Mouse (Mus musculus) forebrain, embryonic 12.5 days (tissue): ENCODE results near the gene Zfp955b. TPM values are rescaled to one million over a fixed set of nuclear protein-coding genes. Genes with fewer than 3 reads are reported as not detected.
A peak's percentile ranks its signal among the peaks of the same experiment; 100 is the strongest.
"Not testable (repeated sequence)": the region's sequence is repeated elsewhere in the genome, so short reads cannot be mapped to it uniquely, and the experiment has no call there.

Experiments
- ATAC-seq: fragments of 200-750 bp; cut with Nextera tagmentation; 2 replicates; pipeline ENCODE4 v1.8.0; 2017; ENCODE audit warnings: moderate TSS enrichment; ENCODE audit not compliant: low FRiP score
- H3K27ac ChIP-seq: fragments of 300-500 bp; sonication (generic); 2 replicates; pipeline ENCODE4 v1.5.1; 2016; ENCODE audit warnings: mild to moderate bottlenecking
- H3K27me3 ChIP-seq: fragments of 300-500 bp; sonication (generic); 2 replicates; pipeline ENCODE4 v1.6.1; 2016; ENCODE audit warnings: mild to moderate bottlenecking
- H3K36me3 ChIP-seq: fragments of 300-500 bp; sonication (generic); replicated peaks from 2 replicates; pipeline ENCODE4 v1.6.1; 2016; ENCODE audit warnings: mild to moderate bottlenecking
- H3K4me1 ChIP-seq: fragments of 300-500 bp; sonication (generic); 2 replicates; pipeline ENCODE4 v1.6.1; 2016
- H3K4me2 ChIP-seq: fragments of 300-500 bp; sonication (generic); 2 replicates; pipeline ENCODE4 v1.6.1; 2016; ENCODE audit warnings: mild to moderate bottlenecking, moderate library complexity
- H3K4me3 ChIP-seq: fragments of 300-500 bp; sonication (generic); replicated peaks from 2 replicates; pipeline ENCODE4 v1.5.1; 2016; ENCODE audit warnings: mild to moderate bottlenecking
- H3K9ac ChIP-seq: fragments of 300-500 bp; sonication (generic); 2 replicates; pipeline ENCODE4 v1.6.1; 2016; ENCODE audit warnings: mild to moderate bottlenecking
- H3K9me3 ChIP-seq: fragments of 300-500 bp; sonication (generic); 2 replicates; pipeline ENCODE4 v1.6.1; 2016
- WGBS: fragments of 180-500 bp; shearing (Covaris S2); methylation state at CpG from one replicate; pipeline ENCODE4 v1.1.7; 2016; 5-methylcytosine and 5-hydroxymethylcytosine counted together
- polyA plus RNA-seq: library from polyadenylated mRNA; unstranded; fragments of >200 nt; fragmentation: Nextera tagmentation; extraction: Ambion mirVana; gene quantifications from 2 replicates; pipeline ENCODE4 v1.2.1, GENCODE M21; 2016

The Zfp955b gene
- polyA plus RNA-seq = 13.6 and 13.7 TPM in 2 replicates

- H3K4me2 ChIP-seq = peak within 1 kb of the TSS; percentile 30; the same call in 1 of the 2 replicates
- not testable (repeated sequence) for H3K9me3 ChIP-seq, H3K36me3 ChIP-seq, H3K9ac ChIP-seq, H3K4me1 ChIP-seq, H3K4me3 ChIP-seq, H3K27me3 ChIP-seq, H3K27ac ChIP-seq
- WGBS = no CpG with 5 or more reads among the region's 25 CpGs
- peak; percentile 99 for ATAC-seq
These were observed at the start of gene Zfp955b for GRCm38 (mm10) chr17:33289039-33289875. Zfp955b (plus strand) TSS chr17:33289544.

DNA sequence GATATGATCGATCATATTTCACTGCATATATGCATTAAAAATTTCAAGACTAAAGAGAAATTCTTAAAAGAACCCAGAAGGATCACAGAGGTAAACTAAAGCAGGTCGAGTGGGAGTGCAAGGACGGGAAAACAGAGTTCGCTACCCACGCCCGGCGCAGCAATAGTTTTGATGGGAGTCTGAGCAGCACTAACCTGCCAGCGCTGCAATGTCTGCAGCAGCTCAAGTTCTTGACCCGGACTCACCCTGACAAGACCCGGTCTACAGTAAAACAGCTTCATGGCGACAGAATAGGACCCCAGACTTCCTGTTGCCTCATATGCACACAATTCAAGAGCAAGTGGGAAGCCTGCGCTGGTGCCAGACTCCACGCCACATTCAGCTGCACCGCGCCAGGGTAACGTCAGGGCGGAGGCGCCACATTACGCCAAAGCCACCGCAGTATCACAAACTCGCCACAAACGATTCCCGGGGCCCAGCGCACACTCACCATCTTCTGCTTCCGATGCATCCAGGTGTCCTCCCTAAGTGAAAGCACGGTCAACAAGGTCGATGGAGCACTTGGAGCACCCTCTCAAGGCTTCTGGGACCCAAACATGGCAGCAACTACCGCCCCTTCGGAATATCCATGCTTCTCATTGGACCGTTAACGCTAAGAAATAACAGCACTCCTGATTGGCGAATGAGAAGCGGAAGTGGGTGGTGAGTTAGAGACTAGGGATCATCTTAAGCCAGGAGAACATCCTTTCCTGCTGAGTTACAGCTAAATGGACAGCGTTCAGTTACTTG, 34.6 kb upstream of the Zfp955b start, which contains the start of gene Zfp955a:
Gene Zfp955a (minus strand): TSS at position 616 of the 789 bp plus-strand sequence.
- H3K27me3 ChIP-seq, H3K36me3 ChIP-seq, H3K27ac ChIP-seq, H3K4me1 ChIP-seq, H3K9me3 ChIP-seq, H3K9ac ChIP-seq: not testable (repeated sequence)
- peak; percentile 100 for ATAC-seq
- 0 out of 2 replicates have a peak within 1 kb of the TSS, but pooled peaks have one; percentile 25 for H3K4me2 ChIP-seq
- 0 out of 2 replicates have a peak within 1 kb of the TSS, but pooled peaks have one; percentile 4 for H3K4me3 ChIP-seq
- WGBS = 28% methylated on average over 1 of the region's 34 CpGs

DNA sequence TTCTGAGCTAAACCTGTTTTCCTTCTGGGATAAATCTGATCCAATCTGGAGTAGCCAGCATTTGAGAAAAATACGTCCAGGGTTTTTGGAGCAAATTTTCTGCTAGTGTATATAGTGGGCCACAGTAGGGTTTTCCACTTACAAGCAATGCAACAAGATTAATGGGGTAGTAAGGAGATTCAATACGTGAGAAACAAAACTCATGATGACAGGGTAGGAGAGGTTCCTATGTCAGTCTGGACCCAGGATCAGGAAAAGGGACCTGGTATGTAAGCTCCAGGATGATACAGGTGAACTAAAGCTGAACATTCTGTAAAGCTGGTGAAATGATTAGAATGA, 34.1 kb upstream of the Zfp955b start:
- H3K27me3 ChIP-seq, H3K4me1 ChIP-seq, H3K27ac ChIP-seq, H3K4me2 ChIP-seq, H3K36me3 ChIP-seq, H3K4me3 ChIP-seq, H3K9me3 ChIP-seq, H3K9ac ChIP-seq: not testable (repeated sequence)
- no CpG with 5 or more reads among the region's 2 CpGs for WGBS
- ATAC-seq = peak; percentile 28; the same call in 1 of the 2 replicates

DNA sequence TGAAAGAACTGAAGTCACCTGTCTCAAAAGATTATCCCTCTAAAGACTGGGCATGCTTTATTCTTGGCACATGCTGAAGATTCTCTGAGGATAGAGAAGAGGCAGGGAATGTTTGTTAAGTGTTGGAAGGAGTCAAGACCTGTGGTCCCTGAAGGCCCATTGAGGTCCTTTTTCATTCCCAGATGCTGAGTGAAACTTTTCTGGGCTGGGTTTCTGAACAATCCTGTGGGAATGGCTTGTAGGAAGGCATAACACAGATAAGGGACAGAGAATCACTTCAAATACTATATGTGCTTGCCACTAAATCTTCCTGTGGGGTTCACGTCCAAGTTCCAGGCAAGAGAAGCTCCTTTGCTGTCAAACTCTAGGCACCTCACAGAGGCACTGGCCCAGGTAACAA, 25.0 kb upstream of the Zfp955b start, which contains the start of gene Olfr63:
Gene Olfr63 (plus strand): TSS at position 301 of the 400 bp plus-strand sequence.
- peaks cover 17% of the 10 kb centered on the region for H3K27me3 ChIP-seq
- no peak within 1 kb of the TSS for H3K4me2 ChIP-seq
- H3K36me3 ChIP-seq = no peaks in the 10 kb centered on the region
- H3K9ac ChIP-seq = no peak within 1 kb of the TSS
- no peak within 1 kb of the TSS for H3K27ac ChIP-seq
- H3K9me3 ChIP-seq = no peaks in the 10 kb centered on the region
- 85% methylated on average over 1 of the region's 1 CpGs for WGBS
- H3K4me1 ChIP-seq = no peaks in the 10 kb centered on the region
- H3K4me3 ChIP-seq = no peak within 1 kb of the TSS
- ATAC-seq = no peak

DNA sequence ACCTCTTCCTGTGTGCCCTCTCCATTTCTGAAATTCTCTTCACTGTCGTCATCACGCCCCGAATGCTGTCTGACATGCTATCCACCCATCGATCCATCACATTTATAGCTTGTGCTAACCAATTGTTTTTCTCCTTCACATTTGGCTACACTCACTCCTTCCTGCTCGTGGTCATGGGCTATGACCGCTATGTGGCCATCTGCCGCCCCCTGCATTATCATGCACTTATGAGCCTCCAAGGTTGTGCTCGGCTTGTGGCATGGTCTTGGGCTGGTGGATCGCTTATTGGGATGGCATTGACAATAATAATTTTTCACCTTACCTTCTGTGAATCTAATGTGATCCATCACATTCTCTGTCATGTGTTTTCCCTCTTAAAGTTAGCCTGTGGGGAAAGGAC, 20.4 kb upstream of the Zfp955b start:
- no peak for ATAC-seq
- Histone ChIP-seq H3K9ac (no peak overlapping the region), H3K27me3 (peaks cover 17% of the 10 kb centered on the region), H3K9me3 (no peaks in the 10 kb centered on the region), H3K27ac (no peak overlapping the region), H3K4me1 (no peaks in the 10 kb centered on the region), H3K4me3 (no peak overlapping the region), H3K4me2 (no peak overlapping the region), H3K36me3 (no peaks in the 10 kb centered on the region)
- WGBS = 90% methylated on average over 9 of the region's 9 CpGs

DNA sequence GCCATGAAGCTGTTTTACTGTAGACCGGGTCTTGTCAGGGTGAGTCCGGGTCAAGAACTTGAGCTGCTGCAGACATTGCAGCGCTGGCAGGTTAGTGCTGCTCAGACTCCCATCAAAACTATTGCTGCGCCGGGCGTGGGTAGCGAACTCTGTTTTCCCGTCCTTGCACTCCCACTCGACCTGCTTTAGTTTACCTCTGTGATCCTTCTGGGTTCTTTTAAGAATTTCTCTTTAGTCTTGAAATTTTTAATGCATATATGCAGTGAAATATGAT, 469 bp downstream of the Zfp955b start:
- ATAC-seq = peak; percentile 68; the same call in 1 of the 2 replicates
- not testable (repeated sequence) for H3K4me1 ChIP-seq, H3K36me3 ChIP-seq, H3K27me3 ChIP-seq, H3K27ac ChIP-seq, H3K9me3 ChIP-seq, H3K4me3 ChIP-seq, H3K9ac ChIP-seq, H3K4me2 ChIP-seq
- WGBS = no CpG with 5 or more reads among the region's 9 CpGs

GRCm38 (mm10) chr17:33352981-33353380, 63.6 kb downstream of the Zfp955b start:
- Histone ChIP-seq H3K4me1 (peaks cover 5% of the 10 kb centered on the region), H3K27me3 (no peaks in the 10 kb centered on the region), H3K4me3 (no peak overlapping the region), H3K9ac (no peak overlapping the region), H3K9me3 (peaks cover 24% of the 10 kb centered on the region), H3K36me3 (no peaks in the 10 kb centered on the region), H3K27ac (no peak overlapping the region), H3K4me2 (no peak overlapping the region)
- 93% methylated on average over 1 of the region's 1 CpGs for WGBS
- ATAC-seq = no peak

Other genes with a start within 250 kb of the Zfp955b start
- gene 4921501E09Rik, start 221.5 kb upstream of the Zfp955b start, polyA plus RNA-seq = not detected in 2 replicates
- 12.2 and 12.5 TPM in 2 replicates for gene Zfp563, start 200.2 kb upstream of the Zfp955b start, polyA plus RNA-seq
- gene Morc2b, start 149.9 kb upstream of the Zfp955b start, polyA plus RNA-seq = 0.10 TPM in 1 of 2 replicates, not detected in the other
- not detected in 2 replicates for gene Olfr55, start 121.1 kb upstream of the Zfp955b start, polyA plus RNA-seq
- not detected in 2 replicates for gene Olfr239, start 98.2 kb upstream of the Zfp955b start, polyA plus RNA-seq
- not detected in 2 replicates for gene Olfr1564, start 67.9 kb upstream of the Zfp955b start, polyA plus RNA-seq
- 20.4 and 21.0 TPM in 2 replicates for gene Zfp955a, start 34.4 kb upstream of the Zfp955b start, polyA plus RNA-seq
- 0.03 and 0.05 TPM in 2 replicates for gene Olfr63, start 24.9 kb upstream of the Zfp955b start, polyA plus RNA-seq
- 16.0 and 18.0 TPM in 2 replicates for gene Zfp81, start 69.3 kb downstream of the Zfp955b start, polyA plus RNA-seq
- gene Zfp101, start 105.1 kb downstream of the Zfp955b start, polyA plus RNA-seq = 20.7 and 25.7 TPM in 2 replicates
- gene Actl9, start 143.4 kb downstream of the Zfp955b start, polyA plus RNA-seq = not detected in 2 replicates
- 52.1 and 53.2 TPM in 2 replicates for gene Adamts10, start 234.7 kb downstream of the Zfp955b start, polyA plus RNA-seq